Mouse (Mus musculus): ENCODE measurements at regions not wholly inside any gene's neighbourhood (a gene's known extent, or its start where the extent isn't known, plus 50 kb on each side); places are given as distances from the start of the nearest gene placed in this dataset.

DNA sequence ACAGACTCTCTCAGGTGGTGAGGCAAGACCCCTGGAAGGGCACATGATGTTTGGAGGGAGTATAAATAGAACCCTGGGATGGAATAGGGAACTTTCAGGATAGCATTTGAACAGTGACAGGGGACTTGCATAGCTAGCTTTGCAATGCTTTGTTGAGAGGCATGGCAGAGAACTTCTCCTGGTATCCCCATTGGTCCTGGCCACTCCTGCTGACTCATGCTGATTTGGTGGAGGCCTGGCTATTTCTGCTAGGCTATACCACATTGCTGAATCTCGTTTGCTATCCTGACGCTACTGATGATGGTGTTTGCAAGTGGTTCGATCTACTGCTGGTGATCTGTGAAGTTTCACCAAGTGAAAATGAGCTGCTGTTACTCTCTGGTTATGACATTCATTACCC, 276.7 kb upstream of the Klf3 start:
- Histone ChIP-seq H3K4me3 (ENCODE audit: insufficient read depth, poor library complexity, severe bottlenecking) (no peak overlapping the region), H3K79me3 (ENCODE audit: low read depth) (no peaks in the 10 kb centered on the region)

DNA sequence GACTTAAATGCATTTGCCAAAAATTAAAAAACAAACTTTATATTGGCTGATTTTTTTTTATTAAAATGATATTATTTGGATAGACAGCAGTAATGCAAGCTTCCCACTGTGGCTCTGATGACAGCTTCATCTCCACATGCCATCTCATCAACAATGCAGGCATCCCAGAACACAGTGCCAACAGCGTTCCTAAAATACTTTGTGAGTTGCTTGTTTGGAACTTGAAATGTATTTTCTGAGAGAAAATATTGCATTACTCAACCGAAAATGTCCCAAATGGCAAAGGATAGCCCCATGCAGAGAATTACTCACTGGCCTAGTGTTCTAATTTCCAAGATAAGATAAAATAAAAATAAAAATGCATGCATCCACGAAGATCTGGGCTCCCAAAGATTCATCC, 275.2 kb upstream of the Klf3 start:
- Histone ChIP-seq H3K79me2 (ENCODE audit: control insufficient read depth, insufficient read depth) (no peaks in the 10 kb centered on the region), H3ac (ENCODE audit: control insufficient read depth, insufficient read length, low read depth) (no peak overlapping the region), H3K79me3 (ENCODE audit: low read depth) (no peaks in the 10 kb centered on the region), H3K36me3 (ENCODE audit: control insufficient read depth, insufficient read depth) (no peaks in the 10 kb centered on the region), H3K4me3 (ENCODE audit: insufficient read depth, poor library complexity, severe bottlenecking) (no peak overlapping the region), H3K27me3 (ENCODE audit: control insufficient read depth, insufficient read depth, insufficient read length) (no peaks in the 10 kb centered on the region)
- TF ChIP-seq FOSL1 (IDR thresholded peaks at IDR 0.05; ENCODE audit: insufficient read depth, low read length, poor library complexity, severe bottlenecking) (no peak), MAX (IDR thresholded peaks at IDR 0.05) (no peak), MYOG (IDR thresholded peaks at IDR 0.05; ENCODE audit: control insufficient read depth, extremely low read depth, insufficient read length) (no peak), MYOD1 (IDR thresholded peaks at IDR 0.05; ENCODE audit: control insufficient read depth, insufficient read length, low read depth) (no peak), CEBPB (IDR thresholded peaks at IDR 0.05; ENCODE audit: low read depth) (no peak), USF1 (IDR thresholded peaks at IDR 0.05; ENCODE audit: low read depth) (no peak), CTCF (IDR thresholded peaks at IDR 0.05; ENCODE audit: control insufficient read depth, insufficient read depth, insufficient read length) (no peak)

More for the DNA sequence above, 276.7 kb upstream of the Klf3 start:
- H3K27me3 ChIP-seq (ENCODE audit: control insufficient read depth, insufficient read depth, insufficient read length) = no peaks in the 10 kb centered on the region
- no peaks in the 10 kb centered on the region for H3K79me2 ChIP-seq (ENCODE audit: control insufficient read depth, insufficient read depth)
- H3ac ChIP-seq (ENCODE audit: control insufficient read depth, insufficient read length, low read depth) = no peak overlapping the region
- H3K36me3 ChIP-seq (ENCODE audit: control insufficient read depth, insufficient read depth) = no peaks in the 10 kb centered on the region
- TF ChIP-seq MAX (IDR thresholded peaks at IDR 0.05) (no peak), FOSL1 (IDR thresholded peaks at IDR 0.05; ENCODE audit: insufficient read depth, low read length, poor library complexity, severe bottlenecking) (no peak), CEBPB (IDR thresholded peaks at IDR 0.05; ENCODE audit: low read depth) (no peak), MYOD1 (IDR thresholded peaks at IDR 0.05; ENCODE audit: control insufficient read depth, insufficient read length, low read depth) (no peak), CTCF (IDR thresholded peaks at IDR 0.05; ENCODE audit: control insufficient read depth, insufficient read depth, insufficient read length) (no peak), MYOG (IDR thresholded peaks at IDR 0.05; ENCODE audit: control insufficient read depth, extremely low read depth, insufficient read length) (no peak), USF1 (IDR thresholded peaks at IDR 0.05; ENCODE audit: low read depth) (no peak)

DNA sequence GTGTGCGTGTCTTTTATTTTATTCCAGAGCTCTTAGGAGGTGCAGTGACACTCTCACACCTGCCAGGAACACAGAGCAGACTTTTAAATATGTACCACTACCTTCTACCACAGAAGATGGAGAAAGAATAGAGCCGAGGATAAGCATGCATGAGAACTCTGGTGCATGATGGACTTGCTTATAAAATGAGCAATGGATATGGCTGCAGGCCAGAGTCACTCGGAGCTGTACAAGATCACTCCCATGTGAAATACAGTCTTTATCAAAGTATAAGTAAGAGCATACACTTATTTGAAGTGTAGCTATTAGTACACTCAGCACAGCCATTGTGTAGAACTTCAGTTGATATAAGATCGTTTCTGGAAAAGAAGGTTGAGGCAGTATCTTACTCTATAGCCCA, 268.8 kb upstream of the Klf3 start:
- no peak overlapping the region for H3ac ChIP-seq (ENCODE audit: control insufficient read depth, insufficient read length, low read depth)
- H3K4me3 ChIP-seq (ENCODE audit: insufficient read depth, poor library complexity, severe bottlenecking) = no peak overlapping the region
- H3K79me2 ChIP-seq (ENCODE audit: control insufficient read depth, insufficient read depth) = no peaks in the 10 kb centered on the region
- H3K27me3 ChIP-seq (ENCODE audit: control insufficient read depth, insufficient read depth, insufficient read length) = no peaks in the 10 kb centered on the region
- TF ChIP-seq MYOG (IDR thresholded peaks at IDR 0.05; ENCODE audit: control insufficient read depth, extremely low read depth, insufficient read length) (no peak), USF1 (IDR thresholded peaks at IDR 0.05; ENCODE audit: low read depth) (no peak), MAX (IDR thresholded peaks at IDR 0.05) (no peak), CTCF (IDR thresholded peaks at IDR 0.05; ENCODE audit: control insufficient read depth, insufficient read depth, insufficient read length) (no peak), MYOD1 (IDR thresholded peaks at IDR 0.05; ENCODE audit: control insufficient read depth, insufficient read length, low read depth) (no peak), CEBPB (IDR thresholded peaks at IDR 0.05; ENCODE audit: low read depth) (no peak), FOSL1 (IDR thresholded peaks at IDR 0.05; ENCODE audit: insufficient read depth, low read length, poor library complexity, severe bottlenecking) (no peak)
- H3K36me3 ChIP-seq (ENCODE audit: control insufficient read depth, insufficient read depth) = no peaks in the 10 kb centered on the region
- H3K79me3 ChIP-seq (ENCODE audit: low read depth) = no peaks in the 10 kb centered on the region

DNA sequence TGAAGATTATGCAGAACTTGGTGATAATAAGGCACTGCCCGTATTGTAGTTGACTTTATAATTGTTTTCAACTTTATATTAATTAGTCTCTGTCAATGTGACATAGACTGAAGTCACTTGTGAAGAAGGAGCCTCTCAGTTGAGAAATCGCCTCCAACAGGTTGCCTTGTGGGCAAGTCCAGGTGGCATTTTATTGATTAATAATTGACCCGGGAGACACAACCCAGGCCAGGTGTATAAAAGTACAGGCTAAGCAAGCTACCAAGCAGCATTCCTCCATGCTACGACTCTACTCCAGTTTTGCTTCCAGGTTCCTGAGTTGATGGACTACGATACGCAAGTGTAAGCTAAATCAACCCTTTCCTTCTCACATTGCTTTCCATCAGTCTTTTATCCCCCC, 268.2 kb upstream of the Klf3 start:
- no peak for TF ChIP-seq FOSL1 (IDR thresholded peaks at IDR 0.05; ENCODE audit: insufficient read depth, low read length, poor library complexity, severe bottlenecking)
- no peak for TF ChIP-seq MYOG (IDR thresholded peaks at IDR 0.05; ENCODE audit: control insufficient read depth, extremely low read depth, insufficient read length)
- no peak for TF ChIP-seq USF1 (IDR thresholded peaks at IDR 0.05; ENCODE audit: low read depth)
- TF ChIP-seq MYOD1 (IDR thresholded peaks at IDR 0.05; ENCODE audit: control insufficient read depth, insufficient read length, low read depth) = no peak
- TF ChIP-seq MAX (IDR thresholded peaks at IDR 0.05) = no peak
- no peak for TF ChIP-seq CEBPB (IDR thresholded peaks at IDR 0.05; ENCODE audit: low read depth)
- TF ChIP-seq CTCF (IDR thresholded peaks at IDR 0.05; ENCODE audit: control insufficient read depth, insufficient read depth, insufficient read length) = no peak
- H3ac ChIP-seq (ENCODE audit: control insufficient read depth, insufficient read length, low read depth) = no peak overlapping the region
- no peaks in the 10 kb centered on the region for H3K79me2 ChIP-seq (ENCODE audit: control insufficient read depth, insufficient read depth)
- no peak overlapping the region for H3K4me3 ChIP-seq (ENCODE audit: insufficient read depth, poor library complexity, severe bottlenecking)
- H3K36me3 ChIP-seq (ENCODE audit: control insufficient read depth, insufficient read depth) = no peaks in the 10 kb centered on the region
- no peaks in the 10 kb centered on the region for H3K79me3 ChIP-seq (ENCODE audit: low read depth)
- no peaks in the 10 kb centered on the region for H3K27me3 ChIP-seq (ENCODE audit: control insufficient read depth, insufficient read depth, insufficient read length)

DNA sequence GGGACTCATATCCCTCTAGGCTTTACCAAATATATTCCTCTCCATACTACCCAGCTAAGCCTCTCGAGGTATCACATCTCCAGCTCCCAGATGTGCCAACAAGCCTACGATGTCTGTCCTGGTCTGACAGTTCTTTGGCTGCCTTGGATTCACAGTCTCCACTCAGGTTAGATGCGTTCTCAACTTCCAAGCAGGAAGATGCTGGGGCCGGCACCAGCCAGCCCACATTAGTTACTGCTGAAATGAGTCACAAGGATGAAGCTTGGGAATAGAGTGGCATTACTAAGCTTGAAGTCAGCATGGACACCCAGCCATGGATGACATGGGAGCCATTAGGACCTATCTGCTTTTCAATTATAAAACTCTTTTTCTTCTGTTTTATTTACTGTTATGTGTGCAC, 267.6 kb upstream of the Klf3 start:
- Histone ChIP-seq H3K79me3 (ENCODE audit: low read depth) (no peaks in the 10 kb centered on the region), H3K27me3 (ENCODE audit: control insufficient read depth, insufficient read depth, insufficient read length) (no peaks in the 10 kb centered on the region), H3ac (ENCODE audit: control insufficient read depth, insufficient read length, low read depth) (no peak overlapping the region), H3K4me3 (ENCODE audit: insufficient read depth, poor library complexity, severe bottlenecking) (no peak overlapping the region), H3K36me3 (ENCODE audit: control insufficient read depth, insufficient read depth) (no peaks in the 10 kb centered on the region), H3K79me2 (ENCODE audit: control insufficient read depth, insufficient read depth) (no peaks in the 10 kb centered on the region)
- TF ChIP-seq CTCF (IDR thresholded peaks at IDR 0.05; ENCODE audit: control insufficient read depth, insufficient read depth, insufficient read length) (no peak), USF1 (IDR thresholded peaks at IDR 0.05; ENCODE audit: low read depth) (no peak), CEBPB (IDR thresholded peaks at IDR 0.05; ENCODE audit: low read depth) (no peak), FOSL1 (IDR thresholded peaks at IDR 0.05; ENCODE audit: insufficient read depth, low read length, poor library complexity, severe bottlenecking) (no peak), MAX (IDR thresholded peaks at IDR 0.05) (no peak), MYOG (IDR thresholded peaks at IDR 0.05; ENCODE audit: control insufficient read depth, extremely low read depth, insufficient read length) (no peak), MYOD1 (IDR thresholded peaks at IDR 0.05; ENCODE audit: control insufficient read depth, insufficient read length, low read depth) (no peak)
